Mouse (Mus musculus) hindlimb bud, embryonic 11.5 days (tissue): Measurements from ENCODE around the gene Amz2.

ENCODE experiments used
- DNase-seq: peaks from one replicate; pipeline ENCODE4 v3.0.0-alpha.2; 2012; ENCODE audit warnings: low read depth, low spot score; ENCODE audit errors: extremely low spot score

Amz2 gene

GRCm38 (mm10) chr11:109468133-109468532 lies 42.4 kb downstream of the Amz2 start:
- DNase-seq: no peak

- DNase-seq: no peak
Measured at GRCm38 (mm10) chr11:109470170-109470569, 44.4 kb downstream of the Amz2 start.

- DNase-seq: no peak
Measured at GRCm38 (mm10) chr11:109470921-109471861, 45.4 kb downstream of the Amz2 start.

- no peak for DNase-seq
Measured at GRCm38 (mm10) chr11:109472171-109472691, 46.5 kb downstream of the Amz2 start.

- no peak for DNase-seq
Measured at GRCm38 (mm10) chr11:109472821-109473170, 47.0 kb downstream of the Amz2 start.

- no peak for DNase-seq
Measured at GRCm38 (mm10) chr11:109473171-109474085, 47.7 kb downstream of the Amz2 start, which contains the start of the genes Arsg and Slc16a6. Gene Arsg, plus strand, starts transcription at chr11:109473374. Gene Slc16a6, minus strand, starts transcription at chr11:109473598.

- no peak for DNase-seq
Measured at GRCm38 (mm10) chr11:109474086-109474742, 48.5 kb downstream of the Amz2 start.

GRCm38 (mm10) chr11:109474836-109475235 lies 49.1 kb downstream of the Amz2 start:
- no peak for DNase-seq

GRCm38 (mm10) chr11:109475717-109476116 lies 50.0 kb downstream of the Amz2 start:
- no peak for DNase-seq

GRCm38 (mm10) chr11:109476241-109476640 lies 50.5 kb downstream of the Amz2 start:
- DNase-seq: no peak

- no peak for DNase-seq
Measured at GRCm38 (mm10) chr11:109476653-109477052, 50.9 kb downstream of the Amz2 start.

GRCm38 (mm10) chr11:109477606-109478380 lies 52.0 kb downstream of the Amz2 start:
- no peak for DNase-seq

GRCm38 (mm10) chr11:109479575-109480285 lies 54.0 kb downstream of the Amz2 start:
- DNase-seq: no peak

GRCm38 (mm10) chr11:109480440-109480839 lies 54.7 kb downstream of the Amz2 start:
- DNase-seq: no peak

GRCm38 (mm10) chr11:109485398-109486045 lies 59.8 kb downstream of the Amz2 start:
- no peak for DNase-seq

- no peak for DNase-seq
Measured at GRCm38 (mm10) chr11:109487111-109487510, 61.4 kb downstream of the Amz2 start.

- no peak for DNase-seq
Measured at GRCm38 (mm10) chr11:109487991-109488684, 62.4 kb downstream of the Amz2 start.

- DNase-seq: no peak
Measured at GRCm38 (mm10) chr11:109489763-109490162, 64.0 kb downstream of the Amz2 start.
